Mouse (Mus musculus) MEL (cell line): ENCODE measurements around the gene Def8. TPM values are rescaled to one million over a fixed set of nuclear protein-coding genes. Genes with fewer than 3 reads are reported as not detected.

Experiments
- DNase-seq: peaks from one replicate; pipeline ENCODE4 v3.0.0; 2011; ENCODE audit warnings: low read depth, low spot score
- H3K27ac ChIP-seq: 2 replicates; pipeline ENCODE4 v1.5.1; 2012; ENCODE audit warnings: low read depth, mild to moderate bottlenecking, control low read depth, low read length, moderate library complexity; ENCODE audit not compliant: control insufficient read depth
- H3K27me3 ChIP-seq, 2 experiments: fragments of 150-350 bp in 1 of 2; sonication (generic) in 1 of 2; 2 replicates each; pipeline ENCODE4 v1.6.1; 2012; ENCODE audit warnings: low read length in 2 of 2, mild to moderate bottlenecking in 2 of 2, improper control_type of control experiment in 1 of 2, moderate library complexity in 1 of 2; ENCODE audit not compliant: insufficient read depth in 2 of 2, control insufficient read depth in 1 of 2
- H3K36me3 ChIP-seq, 2 experiments: 2 replicates each; pipeline ENCODE4 v1.6.1; 2012 to 2014; ENCODE audit warnings: low read length in 2 of 2, improper control_type of control experiment in 1 of 2, inconsistent platforms in 1 of 2, mild to moderate bottlenecking in 1 of 2; ENCODE audit not compliant: insufficient read depth in 2 of 2, control insufficient read depth in 1 of 2
- H3K4me1 ChIP-seq, 2 experiments: fragments of 150-350 bp in 1 of 2; sonication (generic) in 1 of 2; 2 replicates each; pipeline ENCODE4 v1.6.1; 2012; ENCODE audit warnings: low read length in 2 of 2, improper control_type of control experiment in 1 of 2, mild to moderate bottlenecking in 1 of 2; ENCODE audit not compliant: insufficient read depth in 2 of 2, control insufficient read depth in 1 of 2
- H3K4me3 ChIP-seq, 2 experiments: fragments of 150-350 bp in 1 of 2; sonication (generic) in 1 of 2; 2 replicates each; pipeline ENCODE4 v1.5.1; 2012; ENCODE audit warnings: low read depth in 2 of 2, low read length in 2 of 2, mild to moderate bottlenecking in 2 of 2, moderate library complexity in 2 of 2, control low read depth in 1 of 2, improper control_type of control experiment in 1 of 2; ENCODE audit not compliant: control insufficient read depth in 1 of 2, insufficient read depth in 1 of 2
- H3K79me2 ChIP-seq: 2 replicates; pipeline ENCODE4 v1.6.1; 2012; ENCODE audit warnings: mild to moderate bottlenecking, low read length, moderate library complexity; ENCODE audit not compliant: control insufficient read depth, poor library complexity, insufficient read depth
- H3K9ac ChIP-seq: 2 replicates; pipeline ENCODE4 v1.6.1; 2012; ENCODE audit warnings: low read depth, mild to moderate bottlenecking, control low read depth, low read length, moderate library complexity; ENCODE audit not compliant: control insufficient read depth, poor library complexity, severe bottlenecking
- H3K9me3 ChIP-seq: fragments of 150-350 bp; sonication (generic); replicated peaks from 2 replicates; pipeline ENCODE4 v1.6.1; 2012; ENCODE audit warnings: mild to moderate bottlenecking, low read length, improper control_type of control experiment, moderate library complexity; ENCODE audit not compliant: insufficient read depth
- BHLHE40 ChIP-seq: IDR thresholded peaks from 2 replicates; pipeline ENCODE4 v1.6.1; 2012; ENCODE audit warnings: low read depth, mild to moderate bottlenecking, inconsistent platforms, low read length, improper control_type of control experiment, borderline replicate concordance
- CTCF ChIP-seq, 3 experiments: IDR thresholded peaks in 2 of 3; conservative IDR thresholded peaks in 1 of 3; 2 replicates each; pipeline ENCODE4 v1.5.1; 2011 to 2012; ENCODE audit warnings: low read length in 3 of 3, low read depth in 2 of 3, mild to moderate bottlenecking in 2 of 3, improper control_type of control experiment in 1 of 3, inconsistent platforms in 1 of 3, mixed read lengths in 1 of 3, moderate library complexity in 1 of 3; ENCODE audit not compliant: control insufficient read depth in 1 of 3, insufficient read depth in 1 of 3, poor library complexity in 1 of 3, severe bottlenecking in 1 of 3
- GATA1 ChIP-seq: IDR thresholded peaks from 2 replicates; pipeline ENCODE4 v1.6.1; 2011; ENCODE audit warnings: low read depth, low read length, improper control_type of control experiment
- HCFC1 ChIP-seq: IDR thresholded peaks from 2 replicates; pipeline ENCODE4 v1.6.1; 2012; ENCODE audit warnings: low read depth, mild to moderate bottlenecking, inconsistent platforms, low read length, improper control_type of control experiment, moderate library complexity
- MAX ChIP-seq: IDR thresholded peaks from 2 replicates; pipeline ENCODE4 v1.6.1; 2011; ENCODE audit warnings: low read length, improper control_type of control experiment
- MXI1 ChIP-seq: IDR thresholded peaks from 2 replicates; pipeline ENCODE4 v1.6.1; 2011; ENCODE audit warnings: mild to moderate bottlenecking, low read depth, low read length, improper control_type of control experiment
- NRF1 ChIP-seq: IDR thresholded peaks from 2 replicates; pipeline ENCODE4 v1.6.1; 2014; ENCODE audit warnings: low read depth, mild to moderate bottlenecking, inconsistent platforms, low read length, improper control_type of control experiment, moderate library complexity; ENCODE audit not compliant: poor library complexity, insufficient read depth, severe bottlenecking
- POLR2A ChIP-seq, 2 experiments: IDR thresholded peaks; 2 replicates each; pipeline ENCODE4 v1.6.1; 2011 to 2012; ENCODE audit warnings: low read length in 2 of 2, mild to moderate bottlenecking in 2 of 2, control low read depth in 1 of 2, improper control_type of control experiment in 1 of 2, low read depth in 1 of 2, moderate library complexity in 1 of 2; ENCODE audit not compliant: control insufficient read depth in 1 of 2, insufficient read depth in 1 of 2, poor library complexity in 1 of 2
- POLR2AphosphoS2 ChIP-seq: IDR thresholded peaks from 2 replicates; pipeline ENCODE4 v1.6.1; 2011; ENCODE audit warnings: low read length, improper control_type of control experiment
- RAD21 ChIP-seq: IDR thresholded peaks from 2 replicates; pipeline ENCODE4 v1.6.1; 2011; ENCODE audit warnings: mild to moderate bottlenecking, low read depth, low read length, improper control_type of control experiment
- SMC3 ChIP-seq: IDR thresholded peaks from 2 replicates; pipeline ENCODE4 v1.6.1; 2011; ENCODE audit warnings: low read depth, low read length, improper control_type of control experiment
- TBP ChIP-seq: IDR thresholded peaks from 2 replicates; pipeline ENCODE4 v1.8.0; 2011; ENCODE audit warnings: low read depth, low read length, improper control_type of control experiment
- TCF12 ChIP-seq: IDR thresholded peaks from 2 replicates; pipeline ENCODE4 v1.6.1; 2014; ENCODE audit warnings: low read depth, mild to moderate bottlenecking, inconsistent platforms, low read length, improper control_type of control experiment, moderate library complexity
- USF1 ChIP-seq: IDR thresholded peaks from 2 replicates; pipeline ENCODE4 v1.6.1; 2014; ENCODE audit warnings: low read depth, mild to moderate bottlenecking, inconsistent platforms, low read length, improper control_type of control experiment, moderate library complexity
- USF2 ChIP-seq, 2 experiments: IDR thresholded peaks; 2 replicates each; pipeline ENCODE4 v1.6.1; 2011 to 2012; ENCODE audit warnings: improper control_type of control experiment in 2 of 2, low read length in 2 of 2, borderline replicate concordance in 1 of 2, inconsistent platforms in 1 of 2, low read depth in 1 of 2, mild to moderate bottlenecking in 1 of 2; ENCODE audit not compliant: insufficient read depth in 1 of 2
- ZMIZ1 ChIP-seq: IDR thresholded peaks from 2 replicates; pipeline ENCODE4 v1.6.1; 2012; ENCODE audit warnings: low read depth, mild to moderate bottlenecking, inconsistent platforms, low read length, improper control_type of control experiment, moderate library complexity
- ZNF384 ChIP-seq: IDR thresholded peaks from 2 replicates; pipeline ENCODE4 v1.6.1; 2012; ENCODE audit warnings: low read depth, mild to moderate bottlenecking, inconsistent platforms, low read length, improper control_type of control experiment
- polyA plus RNA-seq, 2 experiments: library from polyadenylated mRNA; stranded (reverse) in 1 of 2; unstranded in 1 of 2; fragments of >175 nt in 1 of 2; fragments of >200 nt in 1 of 2; gene quantifications; 2 replicates each; pipeline versions ENCODE4 v1.2.1 to v1.2.4; 2012; ENCODE audit warnings: low replicate concordance in 2 of 2, low read depth in 1 of 2; ENCODE audit not compliant: insufficient read length in 2 of 2, insufficient read depth in 1 of 2, missing spikeins in 1 of 2
- total RNA-seq: library from RNA; depleted of rRNA; stranded (reverse); fragments of 300-350 nt; gene quantifications from 2 replicates; pipeline ENCODE4 v1.2.3, GENCODE M21; 2012

The Def8 gene
- total and polyA plus RNA-seq, 3 experiments = 26.0 to 34.0 TPM; not detected in 1

DNA sequence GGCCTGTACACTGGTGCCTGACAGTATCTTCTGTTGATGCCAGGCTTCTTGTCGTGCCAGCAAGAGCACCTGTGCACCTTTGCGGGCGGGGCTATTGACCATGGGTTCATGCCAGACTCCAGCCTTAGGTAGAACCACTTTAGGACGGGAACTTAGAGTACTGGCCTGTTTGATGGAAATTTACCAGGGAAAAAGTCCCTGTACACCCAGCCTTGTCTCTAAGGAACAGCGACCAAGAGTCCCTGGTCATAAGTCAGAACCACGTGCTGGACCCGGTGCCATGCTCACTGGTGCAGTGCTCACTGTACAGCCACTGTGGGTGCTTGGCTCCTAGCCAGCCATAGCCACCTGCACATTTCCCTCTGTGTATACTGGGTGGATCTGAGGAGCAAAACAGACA, 34.3 kb upstream of the Def8 start:
- no peak overlapping the region for H3K4me3 ChIP-seq
- H3K9ac ChIP-seq = no peak overlapping the region
- no peak for DNase-seq
- no peaks in the 10 kb centered on the region for H3K9me3 ChIP-seq
- no peaks in the 10 kb centered on the region for H3K27me3 ChIP-seq
- no peaks in the 10 kb centered on the region for H3K4me1 ChIP-seq
- H3K27ac ChIP-seq = no peak overlapping the region
- TF ChIP-seq USF1 = no peak
- TF ChIP-seq SMC3 = no peak
- TF ChIP-seq POLR2AphosphoS2 = no peak
- no peak for TF ChIP-seq HCFC1
- TF ChIP-seq GATA1 = no peak
- no peak for TF ChIP-seq NRF1
- no peak for TF ChIP-seq CTCF (IDR thresholded peaks at IDR 0.05 in 2 of 3, conservative IDR thresholded peaks at IDR 0.05 in 1 of 3; ENCODE audit: control insufficient read depth in 1 of 3, insufficient read depth in 1 of 3, low read depth in 2 of 3, low read length in 3 of 3, poor library complexity in 1 of 3, severe bottlenecking in 1 of 3)
- TF ChIP-seq ZNF384 = no peak
- TF ChIP-seq TBP = no peak
- no peak for TF ChIP-seq MAX
- TF ChIP-seq ZMIZ1 = no peak
- TF ChIP-seq USF2 (IDR thresholded peaks at IDR 0.05; ENCODE audit: borderline replicate concordance in 1 of 2, insufficient read depth in 1 of 2, low read depth in 1 of 2, low read length in 2 of 2) = no peak
- no peak for TF ChIP-seq BHLHE40
- no peak for TF ChIP-seq TCF12
- H3K36me3 ChIP-seq = peaks cover 0 to 14% of the 10 kb centered on the region in 2 experiments; a peak in 2 of 4 replicates
- no peaks in the 10 kb centered on the region for H3K79me2 ChIP-seq

DNA sequence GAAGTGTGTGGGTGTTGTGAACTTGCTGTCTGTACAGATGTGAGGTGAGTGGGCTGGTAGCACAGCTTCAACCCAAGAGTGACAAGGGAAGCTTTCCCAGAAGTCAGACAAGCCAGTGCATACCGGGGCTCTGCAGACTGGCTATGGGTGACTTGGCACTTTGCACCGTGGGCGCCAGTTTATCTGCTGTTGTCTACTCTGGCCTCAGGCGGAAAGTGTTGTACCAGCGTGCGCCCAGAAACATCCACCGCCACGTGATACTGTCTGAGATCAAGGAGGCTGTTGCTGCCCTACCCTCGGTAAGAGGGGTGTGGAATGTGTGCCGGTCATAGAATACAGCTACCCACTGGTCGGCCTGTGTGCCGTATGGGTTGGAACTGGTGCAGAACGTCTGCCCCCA, 25.0 kb upstream of the Def8 start:
- Histone ChIP-seq H3K4me1 (no peaks in the 10 kb centered on the region), H3K9ac (no peak overlapping the region), H3K79me2 (no peaks in the 10 kb centered on the region), H3K9me3 (no peaks in the 10 kb centered on the region), H3K27ac (no peak overlapping the region), H3K4me3 (no peak overlapping the region), H3K36me3 (peaks cover 0 to 7% of the 10 kb centered on the region in 2 experiments; a peak in 2 of 4 replicates), H3K27me3 (no peaks in the 10 kb centered on the region)
- TF ChIP-seq NRF1 (no peak), MXI1 (no peak), TCF12 (no peak), RAD21 (no peak), POLR2A (IDR thresholded peaks at IDR 0.05; ENCODE audit: control insufficient read depth in 1 of 2, insufficient read depth in 1 of 2, low read depth in 1 of 2, low read length in 2 of 2, poor library complexity in 1 of 2) (0 out of 4 replicates have a peak, but pooled peaks of 1 of the 2 experiments have one; percentile 2)
- no peak for DNase-seq
